Mouse (Mus musculus) cerebellum, adult 2 months (tissue): ENCODE results near the gene Nup62.

Experiments
- CTCF ChIP-seq: fragments of 200-500 bp; IDR thresholded peaks from 2 replicates; pipeline ENCODE4 v1.5.1; 2011; ENCODE audit warnings: low read depth, mild to moderate bottlenecking, control low read depth, low read length, moderate library complexity, borderline replicate concordance; ENCODE audit not compliant: insufficient read depth
- POLR2A ChIP-seq: fragments of 200-500 bp; IDR thresholded peaks from 2 replicates; pipeline ENCODE4 v1.6.1; 2011; ENCODE audit warnings: low read length, control low read depth, borderline replicate concordance; ENCODE audit not compliant: insufficient read depth

- TF ChIP-seq CTCF = no peak
- TF ChIP-seq POLR2A = peak; percentile 79
Observed at GRCm38 (mm10) chr7:44854356-44855031, 38.6 kb downstream of the Nup62 start.
